Mouse (Mus musculus) ES-CJ7 (cell line): ENCODE results near the gene Mansc4.

ENCODE experiments used
- DNase-seq: peaks from one replicate; pipeline ENCODE4 v3.0.0; 2011; ENCODE audit warnings: low read depth, low spot score

The Mansc4 gene

GRCm38 (mm10) chr6:147028396-147028795 is 58.4 kb downstream of the Mansc4 start:
- DNase-seq, result no peak
